Mouse (Mus musculus): Measurements from ENCODE around the gene Sugct.

The Sugct gene

DNA sequence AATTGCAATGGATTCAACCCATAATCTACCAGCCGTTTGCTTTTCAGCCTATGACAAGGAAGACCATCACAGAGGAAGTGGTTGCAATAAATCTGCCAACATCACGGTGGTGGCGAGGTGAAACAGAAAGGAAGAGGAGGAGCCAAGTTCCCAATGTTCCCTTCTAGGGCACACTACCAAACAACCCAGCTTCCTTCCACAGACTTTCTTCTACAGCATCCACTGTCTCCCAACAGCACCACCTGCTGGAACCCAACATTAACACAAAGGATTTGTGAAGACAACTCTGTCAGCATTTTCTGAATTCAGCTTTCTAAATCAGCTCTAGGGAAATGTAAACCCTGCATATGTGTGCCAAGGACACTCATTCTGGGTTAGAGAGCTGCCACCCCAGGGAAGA lies 666.8 kb downstream of the Sugct start:
- DNase-seq, result peak; percentile 5

DNA sequence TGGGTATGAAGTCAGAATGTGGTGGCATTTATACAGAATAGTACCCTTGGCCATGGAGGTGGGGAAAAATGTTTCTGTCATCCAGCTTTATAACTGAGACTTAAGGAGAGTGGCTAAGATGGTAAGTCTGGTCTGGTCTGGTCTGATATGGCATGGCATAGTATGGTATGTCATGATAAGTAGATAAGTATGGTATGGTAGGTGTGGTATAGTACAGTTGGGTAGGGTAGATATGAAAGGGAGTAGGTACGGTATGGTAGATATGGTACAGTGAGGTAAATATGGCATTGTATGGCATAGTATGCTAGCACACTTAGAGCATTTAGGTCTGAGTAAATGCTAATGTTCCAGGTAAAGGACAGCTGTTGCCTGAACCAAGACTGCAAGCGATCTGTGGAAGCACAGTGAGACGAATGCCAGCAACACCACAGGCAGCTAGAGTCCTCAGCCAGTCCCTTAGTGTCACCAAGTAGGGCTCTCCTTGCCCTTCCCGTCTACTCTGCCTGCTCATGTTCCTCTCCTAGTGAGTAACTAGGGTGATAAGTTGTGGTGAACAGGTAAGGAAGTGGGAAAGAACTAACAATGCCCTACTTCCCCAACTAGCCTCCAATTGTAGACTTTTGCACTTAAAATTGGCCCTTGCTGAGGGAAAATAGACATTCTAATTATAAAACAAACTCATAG lies 667.4 kb downstream of the Sugct start:
- DNase-seq, result no peak

DNA sequence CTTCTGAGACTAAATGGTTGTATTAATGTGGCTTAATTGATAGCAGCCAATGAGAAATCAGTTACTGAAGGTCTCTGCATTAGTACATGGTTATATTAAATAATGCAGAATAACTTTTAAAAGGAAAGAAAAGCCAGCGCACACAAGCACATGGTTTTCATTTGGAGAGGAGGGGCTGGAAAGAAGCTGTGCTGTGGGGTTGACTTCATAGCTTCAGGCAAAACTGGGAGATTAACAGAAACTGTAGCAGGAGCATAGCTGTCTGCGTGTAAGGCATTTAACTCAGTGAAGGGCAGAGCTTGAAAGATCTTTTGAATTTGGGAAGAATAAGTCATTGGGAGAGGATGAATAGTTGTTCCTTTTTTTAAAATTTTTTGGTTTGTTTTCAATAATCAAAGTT lies 668.4 kb downstream of the Sugct start:
- DNase-seq, result no peak

DNA sequence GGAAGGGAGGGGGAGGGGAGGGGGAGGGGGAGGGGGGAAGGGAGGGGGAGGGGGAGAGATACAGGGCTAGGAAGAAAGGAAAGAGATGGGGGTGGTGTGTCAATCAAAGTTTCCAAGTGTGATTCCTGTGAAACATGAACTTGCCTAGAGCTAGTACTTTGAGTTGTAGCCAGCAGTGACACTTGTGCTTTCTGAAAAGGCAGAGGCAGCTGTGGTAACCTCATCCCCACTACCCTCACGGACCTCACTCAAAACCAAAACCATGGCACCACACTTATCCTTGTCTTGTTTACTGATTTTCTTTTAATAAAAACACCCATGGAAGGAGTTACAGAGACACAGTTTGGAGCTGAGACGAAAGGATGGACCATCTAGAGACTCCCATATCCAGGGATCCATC lies 698.9 kb downstream of the Sugct start:
- DNase-seq, result no peak

DNA sequence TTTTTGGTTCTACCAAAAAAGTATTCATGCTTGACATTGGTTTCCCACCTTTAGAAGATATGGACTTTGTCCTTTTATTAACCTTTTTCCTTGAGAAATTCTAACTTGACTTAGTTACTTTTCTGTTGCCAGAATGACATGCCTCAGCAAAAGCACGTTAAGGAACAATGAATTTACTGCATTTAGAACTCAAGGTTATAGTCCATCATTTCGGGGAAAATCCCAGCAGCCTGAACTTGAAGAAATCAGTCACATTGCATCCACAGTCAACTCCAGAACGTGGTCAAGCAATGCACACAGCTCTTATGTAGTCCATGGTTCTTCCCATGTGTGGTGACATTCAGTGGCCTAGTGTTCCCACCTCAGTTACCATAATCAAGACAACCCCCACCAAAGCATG lies 700.0 kb downstream of the Sugct start:
- no peak for DNase-seq

DNA sequence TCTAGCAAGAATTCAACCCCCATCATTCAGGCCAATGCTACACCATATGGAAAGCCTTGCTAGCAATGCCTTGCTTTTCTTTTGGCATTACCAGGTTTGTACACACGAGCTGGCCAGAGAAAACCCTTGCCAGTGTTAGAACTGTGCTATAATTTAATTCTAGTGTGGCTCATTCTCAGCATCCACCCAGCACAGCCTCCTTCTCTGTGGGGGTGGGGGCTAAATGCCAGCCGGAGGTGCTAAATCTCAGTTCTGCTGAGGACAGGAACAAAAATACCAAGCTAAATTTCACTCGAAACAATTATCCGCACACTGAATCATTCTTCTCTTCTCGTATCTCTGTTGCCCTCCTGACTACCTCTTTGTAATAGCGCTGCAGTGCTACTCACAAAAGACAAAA lies 717.6 kb downstream of the Sugct start:
- DNase-seq, result no peak

DNA sequence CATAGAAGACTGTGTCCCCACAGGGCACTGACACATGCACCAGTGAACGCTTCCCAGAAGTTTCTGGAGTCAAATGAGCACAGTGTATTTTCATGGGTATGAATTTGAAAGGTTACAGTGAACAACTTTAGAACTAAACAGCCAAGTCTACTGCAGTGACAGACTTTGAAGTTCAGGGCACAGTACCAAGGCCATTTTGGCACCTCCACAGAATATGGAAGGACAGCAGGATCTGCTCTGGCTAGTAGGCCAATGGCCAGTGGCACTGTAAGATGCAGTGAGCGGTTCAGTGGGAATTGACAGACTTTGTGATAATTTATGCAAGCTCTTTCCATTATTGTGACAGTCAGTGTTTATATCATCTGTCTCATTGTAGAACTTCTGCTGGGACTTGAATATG lies 724.1 kb downstream of the Sugct start:
- DNase-seq, result no peak

DNA sequence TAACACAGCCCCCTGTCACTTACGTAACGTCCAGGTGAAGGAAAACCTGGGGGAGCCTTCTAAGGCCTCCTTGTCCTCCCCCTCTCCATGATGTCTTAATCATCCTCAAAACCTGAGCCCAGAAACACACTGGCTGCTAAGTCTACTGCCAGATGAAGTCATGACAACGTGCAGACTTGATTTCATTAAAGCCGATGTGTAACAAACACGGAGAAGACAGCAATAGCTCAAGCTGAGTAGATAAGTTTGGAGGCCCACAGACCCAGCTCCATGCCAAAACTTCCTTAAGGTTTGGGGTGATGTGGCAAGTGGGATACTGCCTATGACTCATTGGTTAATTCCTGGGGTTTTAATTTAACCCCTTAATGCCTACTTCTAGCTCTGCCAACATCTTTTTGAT lies 726.4 kb downstream of the Sugct start:
- no peak for DNase-seq

DNA sequence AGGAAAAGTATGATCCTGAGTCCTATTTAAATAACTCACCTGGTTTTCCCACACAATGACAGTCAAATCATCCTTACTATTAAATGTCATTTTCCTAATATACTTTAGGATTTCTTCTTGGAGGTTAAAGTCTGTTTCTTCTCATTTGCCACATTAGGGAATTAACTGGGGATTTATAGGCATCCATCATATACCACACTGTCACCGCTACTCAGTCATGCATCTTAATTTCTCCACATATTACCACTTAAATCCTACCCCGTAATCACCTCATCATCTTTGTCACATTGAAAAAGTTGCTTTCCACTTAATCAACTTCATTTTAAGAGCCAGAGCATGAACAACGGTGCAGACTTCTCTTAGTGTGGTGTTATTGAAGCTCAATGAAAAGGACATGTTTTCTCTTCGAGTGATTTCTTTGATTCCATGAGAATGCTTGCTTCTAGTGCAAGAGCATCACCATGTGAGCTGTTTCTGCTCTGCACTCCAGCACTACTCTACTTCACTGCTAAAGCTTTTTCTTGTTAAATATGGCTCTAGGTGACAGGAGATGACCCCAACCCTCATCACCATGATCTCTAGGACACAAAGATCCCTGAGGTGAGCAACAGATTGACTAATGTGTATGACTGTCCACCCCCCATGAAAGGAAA lies 730.4 kb downstream of the Sugct start:
- no peak for DNase-seq

DNA sequence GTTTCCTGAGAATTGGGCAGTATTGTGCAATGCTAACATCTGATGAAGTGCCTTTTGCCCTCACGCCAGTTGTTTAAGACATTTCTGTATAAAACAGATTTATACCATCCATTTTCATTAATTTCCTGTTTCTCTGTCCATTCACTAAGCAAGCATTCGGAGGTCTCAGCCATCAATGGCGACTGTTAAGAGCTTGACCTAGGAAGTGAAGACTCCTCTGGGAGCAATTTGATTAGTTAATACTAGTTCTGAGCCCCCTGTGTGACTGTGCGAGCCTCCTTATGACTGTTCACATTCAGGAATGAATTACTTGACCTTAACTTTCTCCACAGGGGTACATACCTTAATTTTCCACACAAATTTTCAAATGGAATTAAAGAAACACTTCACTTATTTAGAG lies 743.3 kb downstream of the Sugct start:
- no peak for DNase-seq

DNA sequence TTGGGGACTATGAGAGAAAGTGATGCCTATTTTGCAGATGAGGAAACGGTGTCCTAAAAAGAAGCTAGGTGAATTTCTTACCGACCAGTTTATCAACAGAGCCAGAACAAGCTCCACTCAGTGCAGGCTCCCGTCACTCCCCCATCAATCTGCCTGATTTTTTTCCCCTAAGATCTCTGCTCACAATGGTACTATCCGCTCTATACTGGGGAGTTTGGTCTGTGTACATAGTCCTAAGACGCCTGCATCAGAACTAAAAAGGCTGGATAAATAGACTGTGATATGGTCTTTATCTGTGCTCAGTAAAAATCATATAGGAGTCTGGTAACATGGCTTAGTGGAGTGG lies 755.9 kb downstream of the Sugct start:
- no peak for DNase-seq

DNA sequence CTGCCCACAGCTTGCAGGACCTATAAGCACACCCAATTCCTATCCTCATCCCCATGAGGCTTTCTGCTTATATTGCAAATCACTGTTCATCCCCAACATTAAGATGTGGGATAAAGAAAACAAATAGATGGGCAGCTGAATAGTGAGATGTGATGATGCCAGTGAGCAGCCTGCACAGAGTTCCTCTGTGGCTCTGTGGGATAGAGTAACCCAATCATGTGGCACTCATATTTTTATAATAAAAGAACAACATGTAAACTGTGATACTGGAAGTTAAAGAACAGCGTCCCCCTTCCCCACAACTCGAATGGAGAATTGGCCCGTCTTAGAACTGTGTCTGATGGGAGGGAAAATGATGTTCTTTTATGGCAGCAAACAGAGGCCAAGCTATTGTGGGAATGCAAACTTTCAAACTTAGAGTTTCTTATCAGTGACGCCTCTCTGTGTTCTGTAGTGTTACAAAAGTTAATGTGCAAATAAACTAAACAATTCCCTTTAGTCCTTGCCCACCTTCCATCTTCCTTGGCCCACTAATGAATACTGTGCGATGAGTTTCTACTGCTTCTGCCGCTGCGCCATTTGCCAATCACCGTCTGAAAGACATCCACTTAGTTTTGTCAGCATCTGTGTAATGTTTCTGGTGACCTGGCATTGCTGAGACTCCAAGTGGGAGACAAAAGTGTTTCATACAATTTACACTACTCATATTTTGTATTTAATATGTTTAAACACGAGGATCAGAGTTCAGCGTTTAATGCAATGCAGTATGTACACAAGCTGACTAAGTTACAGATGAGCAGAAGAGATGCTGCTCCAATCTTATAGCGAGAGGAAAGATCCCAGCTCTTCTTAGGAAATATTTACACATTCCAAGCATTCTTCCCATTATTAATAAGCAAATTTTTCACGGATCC lies 756.5 kb downstream of the Sugct start:
- DNase-seq, result no peak

DNA sequence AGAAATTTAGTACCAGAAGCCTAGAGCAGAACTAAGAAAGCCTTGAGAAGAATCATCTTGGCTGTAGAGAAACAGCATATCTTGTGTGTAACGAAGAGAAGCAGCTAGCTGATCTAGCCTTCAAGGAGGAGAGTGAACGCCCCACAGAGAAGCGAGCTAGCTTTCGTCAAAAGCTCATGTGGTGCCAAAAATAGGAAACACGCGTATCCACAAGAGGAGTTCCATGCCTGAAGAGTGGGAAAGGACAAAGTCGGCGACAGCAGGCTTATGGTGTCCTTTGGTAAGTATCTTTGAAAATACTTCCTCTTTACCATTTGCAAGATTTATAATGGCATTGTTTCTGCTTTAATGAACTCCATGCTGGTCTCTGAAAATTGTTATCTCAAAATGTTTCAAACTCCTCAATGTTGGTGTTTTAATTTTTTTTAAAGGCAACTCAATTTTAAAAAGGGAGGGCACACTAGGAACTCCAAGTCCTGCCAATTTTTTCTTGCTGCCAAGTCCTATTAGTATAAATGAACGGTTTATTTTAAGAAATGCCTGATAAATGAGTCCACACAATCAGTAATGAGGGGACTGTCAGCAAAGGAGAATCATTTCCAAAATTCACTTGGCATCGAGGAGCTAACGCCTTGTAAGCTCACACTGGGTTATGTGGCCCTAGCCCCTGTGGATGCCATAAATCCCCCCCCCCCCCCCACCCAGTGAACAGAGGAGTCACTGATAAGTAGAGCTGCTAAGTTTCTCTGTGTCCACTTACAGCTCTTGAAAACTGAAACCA lies 757.7 kb downstream of the Sugct start:
- DNase-seq, result no peak

DNA sequence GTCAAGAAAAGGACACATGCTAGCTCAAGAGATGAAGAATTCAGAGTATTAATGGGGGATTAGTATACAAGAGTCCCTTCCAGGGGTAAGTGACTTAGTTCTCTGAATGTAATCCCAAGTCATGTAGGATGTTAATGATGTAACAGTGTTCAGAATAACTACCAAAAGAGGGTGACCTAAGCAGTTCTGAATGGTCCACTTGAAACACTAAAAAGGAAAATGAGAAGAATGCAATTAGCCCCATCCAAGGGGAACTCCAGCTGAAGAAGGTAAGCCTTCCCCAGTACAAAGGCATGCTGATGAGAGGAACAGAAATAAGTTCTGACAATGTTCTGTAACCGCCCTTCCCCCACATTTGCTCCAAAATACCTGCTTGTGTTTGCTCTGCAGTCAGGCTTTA lies 760.3 kb downstream of the Sugct start:
- DNase-seq, result no peak

DNA sequence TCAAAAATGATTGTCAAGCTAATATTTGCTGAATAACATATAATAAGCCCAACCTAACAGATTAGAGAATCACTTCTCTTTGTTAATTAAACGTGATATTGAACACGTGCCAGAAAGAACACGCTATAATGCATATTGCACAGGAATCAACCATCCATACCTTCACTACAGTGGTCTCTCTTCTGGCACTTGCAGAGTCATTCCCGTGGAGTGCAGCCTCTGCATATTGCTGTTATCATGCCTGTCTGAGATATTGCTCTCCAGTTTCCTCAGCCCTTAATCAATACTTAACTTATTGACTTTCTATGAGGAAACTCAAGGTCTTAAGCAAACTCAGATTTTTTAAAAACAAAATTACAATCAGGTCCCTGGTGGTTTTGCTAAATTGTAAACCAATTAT lies 761.8 kb downstream of the Sugct start:
- DNase-seq, result no peak

DNA sequence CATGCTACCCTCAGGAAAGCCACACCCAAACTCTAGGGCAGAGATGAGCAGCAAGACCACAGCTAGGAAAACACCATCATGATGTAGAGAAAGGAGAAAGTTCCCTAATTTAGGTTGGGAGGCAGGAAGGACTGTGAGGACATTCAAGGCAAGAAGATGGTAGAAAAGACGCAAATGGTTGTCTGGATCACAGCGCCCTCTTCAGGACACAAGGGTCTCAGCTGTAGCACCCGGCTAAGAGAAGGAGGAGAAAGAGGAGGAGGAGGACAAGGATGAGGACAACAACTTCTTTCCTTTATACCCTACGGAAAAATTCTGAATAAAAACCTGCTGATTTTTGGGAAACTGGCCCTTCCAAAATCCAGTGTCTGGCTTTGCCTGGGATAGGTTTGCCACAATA lies 774.0 kb downstream of the Sugct start:
- DNase-seq, result no peak

DNA sequence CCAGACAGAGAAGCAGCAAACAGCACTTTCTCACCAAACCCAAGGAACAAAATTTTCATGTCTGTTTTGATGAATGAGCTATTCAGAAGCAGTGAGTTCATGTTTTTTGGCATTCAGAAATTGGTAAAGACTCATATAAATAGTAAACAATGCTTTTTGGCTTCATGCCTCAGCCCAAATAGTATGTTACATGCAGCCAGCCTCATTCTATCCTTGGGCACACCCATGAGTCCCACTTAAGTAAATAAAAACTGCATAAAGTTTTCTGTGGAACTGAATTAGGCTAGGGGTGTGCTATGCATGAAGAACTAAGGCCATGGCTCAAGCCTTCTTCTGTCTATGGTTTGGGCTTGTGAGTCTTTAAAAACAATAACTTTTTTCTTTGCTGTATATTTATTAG lies 779.7 kb downstream of the Sugct start:
- no peak for DNase-seq

DNA sequence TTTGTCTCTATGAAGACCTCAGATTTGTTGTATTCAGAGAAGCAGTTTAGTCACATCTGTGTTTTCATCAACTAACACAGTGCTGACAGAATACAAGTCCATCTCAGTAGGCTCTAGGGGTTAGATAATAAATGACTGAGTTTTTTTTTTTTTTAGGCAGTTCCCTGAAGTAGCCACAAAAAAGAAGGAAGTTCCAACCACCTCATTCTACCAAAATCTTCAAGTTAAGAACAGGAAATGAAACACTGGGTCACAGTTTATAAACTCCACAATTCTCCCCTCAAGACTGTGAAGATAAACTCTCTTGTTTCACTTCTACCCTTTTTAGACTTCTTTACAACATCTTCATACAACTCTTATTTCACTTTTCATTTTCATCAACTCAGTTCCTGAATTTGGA lies 783.1 kb downstream of the Sugct start:
- no peak for DNase-seq

DNA sequence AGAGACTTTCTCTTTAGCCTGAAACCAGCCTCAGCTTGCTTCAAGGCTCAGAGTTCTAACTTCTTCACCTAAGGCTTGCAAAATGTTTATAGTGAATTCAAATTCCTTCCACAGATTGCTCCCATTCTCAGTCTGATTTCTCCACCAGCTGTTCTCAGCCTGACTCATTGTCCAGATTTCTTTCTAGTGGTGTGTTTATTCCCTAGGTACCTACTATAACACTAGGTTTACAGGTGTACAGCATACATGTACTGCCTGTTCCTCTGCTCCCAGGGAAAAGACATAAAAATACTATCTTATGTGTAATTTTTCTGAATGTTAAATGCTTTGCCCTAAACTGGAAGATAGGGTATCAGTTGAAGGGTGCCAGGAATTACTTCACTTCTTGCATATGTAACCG lies 788.4 kb downstream of the Sugct start:
- no peak for DNase-seq

DNA sequence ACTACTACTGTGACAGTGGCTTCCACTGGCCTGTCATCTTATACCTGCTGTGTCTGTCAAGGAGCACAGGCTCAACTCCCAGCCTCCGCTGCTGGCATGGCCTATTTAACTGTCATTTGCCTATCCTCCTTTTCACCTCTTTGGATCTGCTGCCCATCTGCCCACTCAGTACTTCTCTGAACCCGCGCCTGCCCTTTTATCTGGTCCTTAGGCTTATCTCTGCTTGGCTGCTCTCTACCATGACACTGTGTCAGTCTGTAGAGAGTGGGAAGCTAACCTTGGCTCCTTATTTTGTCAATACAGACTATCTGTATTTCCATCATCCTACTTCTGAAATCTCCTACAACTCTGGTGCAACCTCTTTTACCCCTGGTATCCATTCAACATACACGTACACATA lies 793.9 kb downstream of the Sugct start:
- DNase-seq, result no peak

DNA sequence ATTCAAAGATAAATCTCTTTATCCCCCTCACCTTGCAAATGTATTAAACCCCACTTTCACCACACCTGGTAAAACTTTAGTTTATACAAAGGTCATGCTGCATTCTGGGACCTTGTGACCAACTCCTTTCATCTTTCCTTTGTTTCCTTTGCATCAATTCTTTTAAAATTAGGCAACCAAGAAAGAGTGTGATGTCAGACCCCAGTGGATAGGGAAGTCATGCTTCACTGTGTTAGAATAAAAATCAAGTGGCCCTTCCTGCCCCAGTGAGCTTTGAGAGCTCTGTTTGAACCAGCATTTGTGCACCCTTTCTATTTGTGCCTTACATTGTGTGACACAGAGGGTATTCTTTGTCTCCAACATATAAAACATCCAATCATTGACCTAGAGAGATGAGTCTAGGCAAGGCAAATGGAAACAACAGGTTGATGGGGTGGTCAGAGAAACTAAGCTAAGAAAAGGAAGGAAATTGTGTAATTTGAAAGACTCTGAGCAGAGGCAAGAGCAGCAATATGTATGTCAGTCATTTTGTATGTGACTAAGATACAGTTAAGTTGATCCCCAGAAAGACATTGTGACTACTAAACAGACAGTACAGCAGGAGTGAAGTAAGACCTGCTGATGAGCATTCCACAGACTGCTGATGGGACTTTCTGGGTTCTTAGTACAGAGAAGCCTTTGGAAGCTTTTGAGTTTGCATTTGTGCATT lies 797.1 kb downstream of the Sugct start:
- no peak for DNase-seq

DNA sequence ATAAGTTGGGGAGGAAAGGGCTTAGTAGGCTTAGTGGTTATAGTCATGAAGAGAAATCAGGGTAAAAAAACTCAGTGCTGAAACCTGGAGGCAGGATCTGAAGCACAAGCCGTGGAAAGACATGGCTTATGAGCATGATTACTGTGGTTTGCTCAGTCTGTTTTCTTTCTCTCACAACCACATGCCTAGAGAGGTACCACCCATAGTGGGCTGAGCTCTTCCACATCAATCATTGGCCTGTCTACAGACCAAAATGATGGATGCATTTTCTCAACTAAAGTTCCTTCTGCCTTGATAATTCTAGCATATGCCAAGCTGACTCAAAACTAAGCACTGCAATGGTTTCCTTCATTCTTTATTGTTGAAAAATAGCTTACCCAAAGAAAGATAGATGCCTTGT lies 817.3 kb downstream of the Sugct start:
- no peak for DNase-seq

DNA sequence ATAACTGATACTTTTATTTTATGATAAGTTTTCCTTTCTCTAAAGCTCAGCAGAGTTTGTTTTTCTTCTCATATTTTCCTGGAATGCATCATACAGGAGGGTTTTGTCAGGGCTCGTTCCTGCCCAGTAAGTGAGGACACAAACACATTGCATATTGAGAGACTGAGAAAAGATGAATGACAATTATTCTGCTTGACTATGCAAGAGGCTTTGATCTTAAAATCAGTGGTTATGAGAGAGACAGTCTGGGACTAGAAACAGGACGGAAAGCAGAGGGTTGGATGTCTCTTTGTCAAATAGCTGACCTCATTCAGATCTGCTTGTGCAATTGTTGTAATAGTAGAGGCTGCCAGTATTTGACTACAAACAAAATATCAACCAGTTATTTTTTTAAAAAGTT lies 835.4 kb downstream of the Sugct start:
- DNase-seq, result no peak
